Mouse (Mus musculus): ENCODE measurements around the gene BC049352.

DNA sequence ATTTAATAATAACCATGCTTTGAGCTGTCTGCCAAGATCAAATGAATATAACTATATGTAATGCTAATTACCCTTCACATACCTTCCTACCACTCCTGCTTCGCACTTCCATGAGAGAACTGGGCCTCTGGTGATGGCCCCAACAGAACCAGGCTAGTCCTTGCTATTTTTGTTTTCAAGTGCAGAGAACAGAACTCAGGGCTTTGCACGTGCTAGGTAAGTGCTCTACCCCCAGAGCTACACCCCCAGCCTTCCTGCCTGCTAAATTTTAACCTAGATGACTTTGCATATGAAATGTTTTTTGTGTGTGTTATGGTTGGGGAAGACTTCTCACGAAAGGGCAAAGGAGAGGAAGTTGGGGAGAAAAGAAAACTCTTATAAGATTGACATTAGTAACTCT, 714 bp downstream of the BC049352 start:
- TF ChIP-seq GABPA (IDR thresholded peaks at IDR 0.05; ENCODE audit: insufficient replicate concordance, low read depth, low read length) (no peak), POLR2A (IDR thresholded peaks at IDR 0.05; ENCODE audit: low read depth, low read length) (no peak), NELFE (IDR thresholded peaks at IDR 0.05; ENCODE audit: low read depth, low read length) (no peak), CTCF (conservative IDR thresholded peaks at IDR 0.05 in 1 of 2, IDR thresholded peaks at IDR 0.05 in 1 of 2; ENCODE audit: low read depth in 2 of 2, low read length in 2 of 2) (no peak), MAZ (IDR thresholded peaks at IDR 0.05; ENCODE audit: low read depth, low read length) (no peak), ZKSCAN1 (IDR thresholded peaks at IDR 0.05; ENCODE audit: borderline replicate concordance, low read depth, low read length) (no peak), ZC3H11A (IDR thresholded peaks at IDR 0.05; ENCODE audit: low read depth, low read length) (no peak), EP300 (IDR thresholded peaks at IDR 0.05; ENCODE audit: low read length) (no peak), TCF12 (IDR thresholded peaks at IDR 0.05; ENCODE audit: low read depth, low read length) (no peak), JUN (IDR thresholded peaks at IDR 0.05; ENCODE audit: insufficient read depth, low read depth, low read length) (no peak), NRF1 (IDR thresholded peaks at IDR 0.05; ENCODE audit: low read depth, low read length) (no peak), MAFK (IDR thresholded peaks at IDR 0.05; ENCODE audit: insufficient replicate concordance, low read length) (no peak), JUND (conservative IDR thresholded peaks at IDR 0.05; ENCODE audit: low read depth, low read length) (no peak), CHD2 (IDR thresholded peaks at IDR 0.05; ENCODE audit: low read length) (no peak)

Data from CH12.LX (cell line).